Mouse (Mus musculus) macrophage (primary cell): ENCODE results near the gene Anapc11. TPM values are rescaled to one million over a fixed set of nuclear protein-coding genes. Genes with fewer than 3 reads are reported as not detected.

ENCODE experiments used
- polyA plus RNA-seq: library from polyadenylated mRNA; stranded (reverse); fragments of 250-400 nt; gene quantifications from 3 replicates; pipeline ENCODE4 v1.2.4, GENCODE M21; 2018; ENCODE audit warnings: inconsistent platforms

Gene Anapc11
- polyA plus RNA-seq, 1 experiment from 2014 or later: 40.4 TPM

Other genes starting within 250 kb of the Anapc11 start
- 1,569 to 2,966 TPM (median 1,773 TPM) in 3 replicates for gene Actg1, start 249.9 kb upstream of the Anapc11 start, polyA plus RNA-seq
- gene Fscn2, start 236.9 kb upstream of the Anapc11 start, polyA plus RNA-seq: not detected in 3 replicates
- gene Faap100, start 219.7 kb upstream of the Anapc11 start, polyA plus RNA-seq: 3.8 to 8.1 TPM (median 6.3 TPM) in 3 replicates
- 38.6 to 47.8 TPM (median 45.8 TPM) in 3 replicates for gene Nploc4, start 160.7 kb upstream of the Anapc11 start, polyA plus RNA-seq
- 0.54 to 2.3 TPM (median 1.5 TPM) in 3 replicates for gene Tspan10, start 155.8 kb upstream of the Anapc11 start, polyA plus RNA-seq
- 0.32 TPM in 1 of 3 replicates, not detected in the others for gene Pde6g, start 144.9 kb upstream of the Anapc11 start, polyA plus RNA-seq
- gene Oxld1, start 140.4 kb upstream of the Anapc11 start, polyA plus RNA-seq: 2.6 to 10.4 TPM (median 6.3 TPM) in 3 replicates
- gene Ccdc137, start 140.3 kb upstream of the Anapc11 start, polyA plus RNA-seq: 11.7 to 12.7 TPM (median 11.8 TPM) in 3 replicates
- 11.8 to 16.5 TPM (median 14.2 TPM) in 3 replicates for gene Arl16, start 130.8 kb upstream of the Anapc11 start, polyA plus RNA-seq
- gene Mrpl12, start 113.8 kb upstream of the Anapc11 start, polyA plus RNA-seq: 28.2 to 81.1 TPM (median 37.6 TPM) in 3 replicates
- gene Slc25a10, start 106.6 kb upstream of the Anapc11 start, polyA plus RNA-seq: 29.6 to 61.7 TPM (median 44.6 TPM) in 3 replicates
- 0.09 TPM in 1 of 3 replicates, not detected in the others for gene Gcgr, start 67.7 kb upstream of the Anapc11 start, polyA plus RNA-seq
- gene Mcrip1, start 48.7 kb upstream of the Anapc11 start, polyA plus RNA-seq: 36.9 to 60.9 TPM (median 57.7 TPM) in 3 replicates
- gene Ppp1r27, start 47.3 kb upstream of the Anapc11 start, polyA plus RNA-seq: not detected in 3 replicates
- 294 to 442 TPM (median 388 TPM) in 3 replicates for gene P4hb, start 25.2 kb upstream of the Anapc11 start, polyA plus RNA-seq
- 662 to 966 TPM (median 875 TPM) in 3 replicates for gene Arhgdia, start 16.8 kb upstream of the Anapc11 start, polyA plus RNA-seq
- 34.3 to 88.6 TPM (median 41.5 TPM) in 3 replicates for gene Alyref, start 56 bp upstream of the Anapc11 start, polyA plus RNA-seq
- not detected in 3 replicates for gene Npb, start 10.1 kb downstream of the Anapc11 start, polyA plus RNA-seq
- 23.8 to 69.4 TPM (median 36.2 TPM) in 3 replicates for gene Pcyt2, start 19.5 kb downstream of the Anapc11 start, polyA plus RNA-seq
- gene Sirt7, start 26.8 kb downstream of the Anapc11 start, polyA plus RNA-seq: 37.3 to 77.5 TPM (median 50.4 TPM) in 3 replicates
- gene Mafg, start 35.2 kb downstream of the Anapc11 start, polyA plus RNA-seq: 18.1 to 68.2 TPM (median 39.6 TPM) in 3 replicates
- not detected in 3 replicates for gene Pycr1, start 45.3 kb downstream of the Anapc11 start, polyA plus RNA-seq
- gene Myadml2, start 49.7 kb downstream of the Anapc11 start, polyA plus RNA-seq: not detected in 3 replicates
- not detected in 3 replicates for gene Notum, start 62.8 kb downstream of the Anapc11 start, polyA plus RNA-seq
- gene Aspscr1, start 74.6 kb downstream of the Anapc11 start, polyA plus RNA-seq: 21.6 to 38.8 TPM (median 34.8 TPM) in 3 replicates
- gene Cenpx, start 115.3 kb downstream of the Anapc11 start, polyA plus RNA-seq: 70.5 to 93.2 TPM (median 84.4 TPM) in 3 replicates
- 8.8 to 16.3 TPM (median 8.9 TPM) in 3 replicates for gene Lrrc45, start 115.5 kb downstream of the Anapc11 start, polyA plus RNA-seq
- gene Rac3, start 123.0 kb downstream of the Anapc11 start, polyA plus RNA-seq: 5.4 to 14.4 TPM (median 7.5 TPM) in 3 replicates
- 50.0 to 96.7 TPM (median 78.2 TPM) in 3 replicates for gene Dcxr, start 128.9 kb downstream of the Anapc11 start, polyA plus RNA-seq
- gene Cbr2, start 133.7 kb downstream of the Anapc11 start, polyA plus RNA-seq: 26.0 to 63.7 TPM (median 28.8 TPM) in 3 replicates
- 3.8 to 12.6 TPM (median 5.1 TPM) in 3 replicates for gene Hmga1b, start 164.4 kb downstream of the Anapc11 start, polyA plus RNA-seq
- gene Rfng, start 185.8 kb downstream of the Anapc11 start, polyA plus RNA-seq: 12.9 to 16.2 TPM (median 15.6 TPM) in 3 replicates
- 31.8 to 85.4 TPM (median 49.9 TPM) in 3 replicates for gene Gps1, start 185.9 kb downstream of the Anapc11 start, polyA plus RNA-seq
- gene Dus1l, start 198.0 kb downstream of the Anapc11 start, polyA plus RNA-seq: 17.1 to 33.6 TPM (median 26.6 TPM) in 3 replicates
- 20.8 to 45.3 TPM (median 23.6 TPM) in 3 replicates for gene Fasn, start 226.1 kb downstream of the Anapc11 start, polyA plus RNA-seq